Mouse (Mus musculus): Measurements from ENCODE around the gene S100a5.

DNA sequence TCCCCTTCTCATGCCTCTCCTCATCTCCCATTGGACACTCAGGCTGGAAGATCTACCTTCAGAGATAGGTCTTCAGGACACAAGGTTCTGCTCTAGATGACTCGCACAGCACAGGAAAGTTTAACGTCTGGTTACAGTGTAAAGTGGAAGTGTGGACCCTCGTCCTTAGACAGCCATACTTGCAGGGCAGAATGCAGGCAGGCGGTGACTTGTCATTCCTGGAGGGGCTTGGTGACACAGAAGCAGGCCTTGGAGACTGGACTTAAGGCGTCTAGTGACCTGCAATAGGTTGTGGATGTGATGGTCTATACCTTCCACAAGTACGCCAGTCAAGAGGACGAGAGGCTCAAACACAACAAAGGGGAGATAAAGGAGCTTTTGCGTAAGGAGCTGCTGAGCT lies 18.4 kb upstream of the S100a5 start, which contains the start of gene S100a2:
- TF ChIP-seq CTCF (IDR thresholded peaks at IDR 0.05; ENCODE audit: low read depth) (no peak), EP300 (IDR thresholded peaks at IDR 0.05; ENCODE audit: low read depth) (no peak)
